Mouse (Mus musculus): ENCODE measurements around the gene Gm5901. TPM values are rescaled to one million over a fixed set of nuclear protein-coding genes. Genes with fewer than 3 reads are reported as not detected.
A peak's percentile ranks its signal among the peaks of the same experiment; 100 is the strongest.
"Not testable (repeated sequence)": the region's sequence is repeated elsewhere in the genome, so short reads cannot be mapped to it uniquely, and the experiment has no call there.

The Gm5901 gene
- total RNA-seq (2021), result not detected

DNA sequence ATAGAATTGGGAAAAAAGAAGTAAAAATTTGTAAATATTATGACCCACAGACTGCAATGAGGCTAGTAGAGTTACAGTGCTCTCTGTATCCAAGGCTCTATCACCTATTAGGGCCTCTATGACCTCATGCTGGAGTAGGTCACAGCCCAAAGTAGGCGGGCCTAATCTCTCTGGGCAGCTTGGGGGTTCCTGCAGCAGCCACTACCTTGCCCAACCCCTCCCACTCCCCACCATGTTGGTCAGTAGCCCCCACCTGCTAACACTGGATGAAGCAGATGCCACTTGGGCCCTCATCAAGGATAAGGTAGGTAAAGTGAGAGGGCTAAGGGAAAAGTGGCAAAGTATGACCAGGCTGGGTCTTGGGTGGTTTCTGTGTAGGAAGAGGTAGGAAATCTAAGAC, at the start of gene Gm5901:
TSS of gene Gm5901 (plus strand) at position 173 of the 400 bp plus-strand sequence.
- DNase-seq, result no peak
- intact Hi-C loops (cut with DNase I), result no loop called here

DNA sequence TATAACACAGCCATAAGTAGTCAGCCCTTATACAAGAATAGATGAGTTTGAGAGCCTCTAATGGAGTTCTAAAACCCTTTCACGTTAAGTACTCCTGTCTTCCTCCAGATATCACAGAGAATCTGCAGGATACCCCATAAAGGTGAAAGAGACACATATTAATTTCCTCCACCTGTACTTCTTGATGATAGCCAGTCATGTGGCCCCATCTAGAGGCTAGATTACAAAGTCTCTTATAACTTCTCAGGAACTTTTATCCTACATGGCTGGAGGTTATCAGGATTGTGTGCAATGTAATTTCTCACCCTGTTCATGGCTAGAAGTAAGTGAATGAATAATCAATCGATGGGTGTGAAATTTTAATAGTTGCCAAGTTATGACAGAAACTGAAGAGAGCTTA, 49.5 kb upstream of the Gm5901 start:
- intact Hi-C loops (cut with DNase I), result loop anchor here (2.0 kb wide), 1 partner anchor 155 kb away; no protein-coding TSS in a partner anchor
- no peak for DNase-seq

DNA sequence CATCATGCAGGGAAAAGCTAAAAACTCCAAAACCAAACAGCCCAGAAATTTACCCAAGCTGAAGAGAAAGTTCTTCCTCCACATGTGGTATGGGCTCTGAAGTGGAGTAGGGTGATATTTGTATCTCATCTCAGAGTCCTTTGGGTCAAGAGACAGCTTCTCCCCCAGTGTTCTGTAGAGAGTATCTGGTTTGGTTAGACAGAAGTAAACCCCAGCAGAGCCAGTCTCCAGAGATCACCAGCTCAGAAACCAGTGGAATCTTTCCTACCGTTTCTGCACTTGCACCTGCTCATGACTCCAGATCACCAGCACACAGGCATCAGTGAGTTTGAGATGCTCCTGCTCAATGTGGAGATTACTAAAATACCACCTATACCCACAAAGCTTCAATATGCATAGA, 40.8 kb upstream of the Gm5901 start, which contains the start of gene Olfr690:
TSS of gene Olfr690 (minus strand) at position 101 of the 400 bp plus-strand sequence.
- no peak for DNase-seq
- intact Hi-C loops (cut with DNase I), result no loop called here

DNA sequence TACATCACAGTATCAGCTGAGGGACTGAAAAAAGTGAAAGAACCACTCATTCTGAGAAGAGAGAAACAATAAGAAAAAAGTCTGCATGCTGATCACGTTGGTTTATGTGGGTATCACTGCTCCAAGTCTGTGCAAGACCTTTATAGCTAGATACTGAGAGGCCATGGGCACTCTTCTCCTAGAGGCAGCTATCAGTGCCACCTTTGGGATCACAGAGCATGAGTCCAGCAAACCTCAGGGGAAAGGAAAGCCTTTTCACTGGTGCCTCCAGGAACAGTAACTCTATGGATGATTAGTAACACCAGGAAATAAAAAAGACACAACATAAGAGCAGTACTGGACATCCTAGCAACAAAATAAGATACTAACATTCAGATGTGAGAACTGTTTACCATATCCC, 32.7 kb upstream of the Gm5901 start, which contains the start of gene Olfr691:
TSS of gene Olfr691 (minus strand) at position 101 of the 400 bp plus-strand sequence.
- intact Hi-C loops (cut with DNase I), result no loop called here
- no peak for DNase-seq

DNA sequence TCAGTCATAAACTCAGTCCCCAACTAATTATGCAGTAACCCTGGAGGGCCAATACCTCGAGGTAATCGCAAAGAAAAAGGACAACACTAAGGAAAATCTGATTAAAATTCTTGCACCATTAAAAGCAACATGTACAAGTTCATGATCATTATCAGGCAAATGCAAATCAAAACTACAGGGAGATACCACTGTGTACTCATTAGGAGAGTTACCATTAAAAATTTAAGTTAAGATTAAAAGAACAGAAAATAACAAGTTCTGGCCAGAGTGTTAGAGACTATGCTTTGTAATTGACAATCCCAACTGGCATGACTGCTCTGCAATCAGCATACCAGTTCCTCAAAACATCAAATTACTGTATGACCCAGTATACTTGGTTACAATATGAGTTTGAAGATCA, 32.1 kb upstream of the Gm5901 start:
- DNase-seq, result no peak
- intact Hi-C loops (cut with DNase I), result no loop called here

DNA sequence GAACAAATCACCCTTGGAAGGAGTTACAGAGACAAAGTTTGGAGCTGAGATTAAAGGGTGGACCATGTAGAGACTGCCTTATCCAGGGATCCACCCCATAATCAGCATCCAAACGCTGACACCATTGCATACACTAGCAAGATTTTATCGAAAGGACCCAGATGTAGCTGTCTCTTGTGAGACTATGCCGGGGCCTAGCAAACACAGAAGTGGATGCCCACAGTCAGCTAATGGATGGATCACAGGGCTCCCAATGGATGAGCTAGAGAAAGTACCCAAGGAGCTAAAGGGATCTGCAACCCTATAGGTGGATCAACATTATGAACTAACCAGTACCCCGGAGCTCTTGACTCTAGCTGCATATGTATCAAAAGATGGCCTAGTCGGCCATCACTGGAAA, 18.8 kb upstream of the Gm5901 start:
- intact Hi-C loops (cut with DNase I); DNase-seq: not testable (repeated sequence)

DNA sequence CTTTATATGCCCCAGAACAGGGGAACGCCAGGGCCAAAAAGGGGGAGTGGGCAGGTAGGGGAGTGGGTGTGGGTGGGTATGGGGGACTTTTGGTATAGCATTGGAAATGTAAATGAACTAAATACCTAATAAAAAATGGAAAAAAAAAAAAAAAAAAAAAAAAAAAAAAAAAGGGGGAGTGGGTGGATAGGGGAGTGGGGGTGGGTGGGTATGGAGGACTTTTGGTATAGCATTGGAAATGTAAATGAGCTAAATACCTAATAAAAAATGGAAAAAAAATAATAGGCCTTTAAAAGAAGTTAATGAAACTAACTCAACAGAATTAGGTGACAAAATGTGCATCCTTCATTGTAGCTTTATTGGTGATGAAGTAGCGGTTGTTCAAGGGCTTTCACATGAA, 18.4 kb upstream of the Gm5901 start:
- DNase-seq; intact Hi-C loops (cut with DNase I): not testable (repeated sequence)

DNA sequence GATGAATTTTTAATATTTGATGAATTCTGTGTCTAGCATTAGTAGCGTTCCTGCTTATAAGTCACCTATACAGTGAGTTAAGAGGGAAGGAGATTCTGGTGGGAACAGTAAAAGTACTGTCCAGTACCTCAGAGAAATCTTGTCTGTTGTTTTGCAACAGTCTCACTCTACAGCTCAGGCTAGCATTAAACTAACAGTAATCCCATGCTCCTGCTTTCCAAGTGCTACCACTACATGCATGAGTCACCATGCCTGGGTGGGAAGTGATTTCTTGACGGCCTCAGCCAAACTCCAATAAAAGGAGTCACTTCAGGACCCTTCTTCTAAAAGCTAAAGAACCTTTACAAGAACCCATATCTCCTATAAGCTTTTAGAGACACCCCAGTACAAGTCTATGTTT, 13.1 kb upstream of the Gm5901 start:
- DNase-seq, result no peak
- intact Hi-C loops (cut with DNase I), result no loop called here

DNA sequence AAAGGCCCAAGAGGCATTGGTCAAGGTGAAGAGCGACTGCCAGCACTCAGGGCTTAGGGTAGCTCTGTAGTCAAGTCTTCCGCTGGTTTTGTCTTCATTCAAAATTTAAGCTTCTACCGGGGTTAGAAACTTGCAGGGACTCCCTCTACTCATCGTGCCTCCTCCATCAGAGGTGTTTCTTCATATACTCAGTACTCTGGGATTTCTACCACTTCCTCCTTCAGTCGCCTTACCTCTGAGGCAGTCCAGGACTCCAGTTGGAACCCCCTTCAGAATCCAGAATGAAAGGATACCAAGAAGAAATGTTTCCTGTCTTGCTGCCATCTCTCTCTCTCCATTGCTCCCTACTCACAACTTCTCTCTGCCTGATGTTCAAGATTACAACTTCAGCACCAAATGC, 7.6 kb upstream of the Gm5901 start:
- no peak for DNase-seq
- intact Hi-C loops (cut with DNase I), result no loop called here

DNA sequence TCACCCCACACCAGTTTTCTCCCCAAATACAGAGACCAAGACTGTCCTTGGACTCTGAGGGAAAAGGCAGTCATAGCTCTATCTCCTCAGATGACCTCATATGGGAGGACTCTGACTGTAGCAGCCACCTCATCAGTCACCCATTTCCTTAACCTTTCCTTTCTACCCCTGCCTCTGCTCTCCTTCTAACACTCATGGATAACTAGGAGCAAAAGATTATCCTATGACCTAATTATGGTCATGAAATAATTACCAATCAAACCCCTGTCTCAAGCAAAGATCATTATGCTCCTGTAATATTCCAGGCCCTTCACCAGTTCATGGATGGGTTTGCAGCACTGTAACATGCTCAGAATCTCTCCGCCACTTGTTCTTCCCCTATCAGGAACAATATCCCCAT, 6.9 kb upstream of the Gm5901 start, which contains the start of gene Olfr692:
TSS of gene Olfr692 (plus strand) at position 301 of the 400 bp plus-strand sequence.
- no peak for DNase-seq
- intact Hi-C loops (cut with DNase I), result no loop called here

DNA sequence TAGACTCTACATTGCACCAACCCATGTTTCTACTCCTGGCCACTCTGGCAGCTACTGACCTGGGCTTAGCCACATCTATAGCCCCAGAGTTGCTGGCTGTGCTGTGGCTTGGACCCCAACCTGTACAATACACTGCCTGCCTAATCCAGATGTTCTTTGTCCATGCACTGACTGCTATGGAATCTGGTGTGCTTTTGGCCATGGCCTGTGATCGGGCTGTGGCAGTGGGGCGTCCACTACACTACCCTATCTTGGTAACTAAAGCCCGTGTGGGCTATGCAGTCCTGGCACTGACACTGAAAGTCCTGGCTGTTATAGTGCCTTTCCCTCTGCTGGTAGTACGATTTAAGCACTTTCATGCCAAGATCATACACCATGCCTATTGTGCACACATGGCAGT, 6.3 kb upstream of the Gm5901 start:
- intact Hi-C loops (cut with DNase I), result no loop called here
- no peak for DNase-seq

DNA sequence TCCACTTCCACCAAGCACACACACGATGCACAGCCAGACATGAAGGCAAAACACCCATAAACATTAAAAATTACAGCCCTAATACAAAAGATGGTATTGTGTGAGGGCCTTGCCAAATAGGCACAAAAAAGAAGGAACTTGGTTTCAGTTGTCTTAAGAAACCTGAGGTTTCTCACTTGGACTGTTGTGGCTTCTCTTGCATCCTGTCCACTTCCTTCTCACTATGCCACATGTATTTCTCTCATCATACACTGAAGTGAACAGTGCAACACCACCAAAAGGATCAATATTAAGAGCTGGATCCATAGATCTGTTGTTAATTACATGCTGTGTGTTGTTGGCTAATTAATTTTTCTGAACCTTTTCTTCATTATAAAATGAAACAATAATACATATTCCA, 1.9 kb upstream of the Gm5901 start:
- DNase-seq, result no peak
- intact Hi-C loops (cut with DNase I), result no loop called here

DNA sequence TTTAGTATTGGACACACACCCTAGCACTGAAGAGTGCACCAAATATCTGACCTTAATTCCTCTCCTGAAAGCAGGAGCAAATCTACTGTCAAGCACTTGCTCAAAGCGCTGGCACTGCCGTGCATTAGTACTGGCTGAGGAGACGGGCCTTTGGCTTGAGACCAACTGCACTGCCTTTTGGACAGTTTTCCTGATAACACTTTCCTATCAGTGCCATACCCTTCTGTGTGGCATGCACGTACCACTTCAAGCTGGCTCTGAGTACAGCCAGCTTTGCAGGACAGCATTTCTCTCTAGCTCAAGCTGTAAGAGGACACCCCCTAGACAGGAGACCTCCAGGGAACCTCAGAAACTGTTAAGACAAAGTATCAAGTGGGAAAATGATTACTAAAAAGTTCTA, 1.3 kb upstream of the Gm5901 start:
- intact Hi-C loops (cut with DNase I), result no loop called here
- DNase-seq, result peak; percentile 70 to 77

DNA sequence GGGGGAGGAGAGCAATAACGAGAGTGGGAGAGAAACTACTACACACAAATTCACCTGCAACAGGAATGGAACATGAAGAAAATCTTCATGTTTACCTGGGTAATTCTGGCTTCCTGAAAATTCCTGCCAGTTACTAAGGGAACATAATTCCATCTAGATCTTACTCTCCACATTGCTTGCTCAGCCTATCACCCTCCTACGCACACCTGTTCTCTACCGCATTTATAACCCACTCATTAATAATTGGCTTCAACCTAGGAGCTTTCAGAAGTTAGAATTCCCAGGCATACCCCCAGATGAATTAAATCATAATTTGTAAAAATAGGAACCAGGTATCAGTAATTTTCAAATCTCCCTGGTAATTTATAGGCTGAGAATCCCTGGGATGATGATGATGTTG, 862 bp upstream of the Gm5901 start:
- no peak for DNase-seq
- intact Hi-C loops (cut with DNase I), result no loop called here

DNA sequence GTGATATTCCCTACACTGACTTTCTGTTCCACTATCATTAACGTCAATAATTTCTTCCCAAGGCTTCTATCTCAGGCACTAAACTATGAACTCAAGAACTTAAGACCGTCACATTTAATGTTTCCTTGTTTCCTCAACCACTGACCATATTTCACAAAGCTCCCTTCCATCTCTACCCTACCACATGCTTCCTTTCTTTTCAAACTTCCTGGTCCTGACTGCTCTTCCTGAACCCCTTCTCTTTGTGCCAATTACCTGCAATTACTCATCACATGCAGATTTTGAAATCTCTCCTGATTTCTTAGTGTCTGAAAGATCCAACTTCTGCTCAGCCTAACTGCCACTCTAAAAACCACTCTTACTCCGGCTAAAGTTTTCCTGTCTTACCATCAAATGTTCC, 5.5 kb downstream of the Gm5901 start:
- DNase-seq, result no peak
- intact Hi-C loops (cut with DNase I), result no loop called here

DNA sequence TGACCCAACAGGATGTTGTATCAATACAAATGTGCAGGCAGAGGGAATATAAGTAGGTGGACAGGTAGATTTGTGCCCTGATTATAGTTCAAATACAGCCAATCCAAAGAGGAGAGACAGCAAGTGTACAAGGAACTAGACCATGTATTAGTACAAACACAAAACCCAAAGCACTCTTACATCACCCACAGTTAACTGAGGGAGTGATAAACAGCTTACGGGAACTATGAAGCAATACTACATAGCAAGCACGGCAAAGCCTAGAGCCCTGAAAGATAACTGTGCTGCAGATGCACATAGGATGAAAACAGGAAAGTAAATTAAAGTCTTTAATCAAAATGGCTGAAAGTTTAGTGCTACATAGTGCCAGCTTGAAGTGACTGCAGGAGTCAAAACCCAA, 12.9 kb downstream of the Gm5901 start:
- no peak for DNase-seq
- intact Hi-C loops (cut with DNase I), result no loop called here

DNA sequence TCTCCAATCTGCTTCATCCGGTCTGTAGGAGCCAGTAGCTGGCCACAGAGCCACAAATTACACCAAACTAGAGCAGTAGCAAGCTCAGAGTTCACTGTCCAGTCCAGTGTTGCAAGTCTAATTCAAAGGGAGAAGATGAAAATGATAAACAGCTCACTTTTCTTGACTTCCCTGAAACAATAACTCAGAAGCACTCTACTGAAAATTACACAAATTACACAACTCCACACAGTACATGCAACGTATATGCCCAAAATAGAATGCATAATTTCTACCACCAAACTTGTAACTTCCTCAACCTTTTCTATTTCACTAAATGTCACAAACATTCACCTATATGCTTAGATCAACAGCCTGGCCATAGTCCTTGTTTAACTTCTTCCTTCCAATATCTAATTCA, 15.4 kb downstream of the Gm5901 start:
- DNase-seq, result no peak
- intact Hi-C loops (cut with DNase I), result loop anchor here (10.0 kb wide), 1 partner anchor 425 kb away; the partner anchor contains the start of gene Mrpl17

DNA sequence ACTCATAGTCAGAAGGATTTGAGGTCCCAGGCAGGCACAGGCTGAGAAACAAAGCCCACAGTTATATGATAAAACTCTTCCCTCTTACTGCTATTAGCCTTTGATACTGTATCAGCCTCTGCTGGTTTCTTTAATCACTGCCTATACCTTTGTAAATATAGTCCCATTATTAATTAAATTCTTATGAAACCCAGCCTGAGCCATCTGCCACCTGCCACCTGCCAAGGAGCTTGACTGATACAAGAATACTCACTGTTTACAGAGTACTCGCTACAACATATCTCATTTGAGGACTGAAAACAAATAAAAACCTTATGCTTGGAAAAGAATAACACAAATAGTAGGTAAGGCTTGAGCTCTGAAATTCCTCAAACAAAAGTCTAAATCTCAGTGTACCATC, 19.8 kb downstream of the Gm5901 start:
- intact Hi-C loops (cut with DNase I), result loop anchor here (10.0 kb wide), 1 partner anchor 420 kb away; the partner anchor contains the start of gene Mrpl17
- no peak for DNase-seq

DNA sequence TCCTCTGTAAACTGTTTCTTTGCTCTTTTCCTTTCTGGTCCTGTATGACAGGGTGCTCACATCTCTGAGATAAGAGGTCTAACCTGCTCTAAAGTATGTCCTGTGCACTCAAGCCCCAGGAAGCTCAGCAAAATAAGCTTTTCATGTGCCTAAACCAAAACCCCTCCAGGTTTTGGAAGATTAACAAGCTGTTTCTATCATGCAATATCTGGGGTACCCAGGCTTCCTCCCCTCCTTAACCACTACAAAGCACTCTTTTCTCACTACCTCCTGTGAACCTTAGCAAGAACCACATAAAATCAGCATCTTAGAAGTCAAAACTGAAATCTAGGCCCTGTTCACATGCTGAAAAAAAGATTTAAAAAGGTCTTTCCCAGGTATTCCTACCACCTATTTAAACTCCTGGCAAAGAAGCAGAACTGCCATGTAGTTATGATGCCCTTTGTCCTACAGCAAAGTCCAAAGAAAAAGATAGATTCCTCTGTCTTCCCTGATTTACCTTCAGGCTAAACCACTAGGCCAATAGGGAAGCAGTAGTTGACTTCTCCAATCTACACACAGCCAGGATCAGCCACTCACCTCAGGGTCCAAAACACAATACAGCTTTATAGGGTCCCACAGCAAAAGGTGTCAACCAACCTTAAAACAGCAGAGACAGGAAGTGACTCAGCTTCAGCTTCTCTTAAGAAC, 20.4 kb downstream of the Gm5901 start:
- no peak for DNase-seq
- intact Hi-C loops (cut with DNase I), result loop anchor here (10.0 kb wide), 1 partner anchor 420 kb away; the partner anchor contains the start of gene Mrpl17

DNA sequence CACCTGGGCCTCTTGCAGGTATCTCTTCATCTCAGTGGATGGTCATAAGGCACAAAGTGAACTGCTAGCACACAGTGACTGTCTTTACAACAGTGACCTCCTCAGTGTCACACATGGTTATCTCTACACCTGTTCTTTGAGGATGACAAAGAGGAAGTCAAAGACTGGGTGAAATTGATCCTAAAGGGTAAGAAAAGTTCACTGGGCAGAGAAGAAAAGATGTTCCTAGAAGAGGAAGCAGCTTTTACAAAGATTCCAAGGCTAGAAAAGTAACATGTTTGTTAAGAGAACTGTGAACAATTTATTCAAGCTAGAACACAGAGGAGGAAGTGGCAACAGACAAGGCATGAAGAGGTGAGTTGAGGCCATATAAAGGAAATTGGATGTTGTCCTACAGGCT, 21.3 kb downstream of the Gm5901 start:
- intact Hi-C loops (cut with DNase I), result loop anchor here (10.0 kb wide), 1 partner anchor 419 kb away; the partner anchor contains the start of gene Mrpl17
- no peak for DNase-seq

DNA sequence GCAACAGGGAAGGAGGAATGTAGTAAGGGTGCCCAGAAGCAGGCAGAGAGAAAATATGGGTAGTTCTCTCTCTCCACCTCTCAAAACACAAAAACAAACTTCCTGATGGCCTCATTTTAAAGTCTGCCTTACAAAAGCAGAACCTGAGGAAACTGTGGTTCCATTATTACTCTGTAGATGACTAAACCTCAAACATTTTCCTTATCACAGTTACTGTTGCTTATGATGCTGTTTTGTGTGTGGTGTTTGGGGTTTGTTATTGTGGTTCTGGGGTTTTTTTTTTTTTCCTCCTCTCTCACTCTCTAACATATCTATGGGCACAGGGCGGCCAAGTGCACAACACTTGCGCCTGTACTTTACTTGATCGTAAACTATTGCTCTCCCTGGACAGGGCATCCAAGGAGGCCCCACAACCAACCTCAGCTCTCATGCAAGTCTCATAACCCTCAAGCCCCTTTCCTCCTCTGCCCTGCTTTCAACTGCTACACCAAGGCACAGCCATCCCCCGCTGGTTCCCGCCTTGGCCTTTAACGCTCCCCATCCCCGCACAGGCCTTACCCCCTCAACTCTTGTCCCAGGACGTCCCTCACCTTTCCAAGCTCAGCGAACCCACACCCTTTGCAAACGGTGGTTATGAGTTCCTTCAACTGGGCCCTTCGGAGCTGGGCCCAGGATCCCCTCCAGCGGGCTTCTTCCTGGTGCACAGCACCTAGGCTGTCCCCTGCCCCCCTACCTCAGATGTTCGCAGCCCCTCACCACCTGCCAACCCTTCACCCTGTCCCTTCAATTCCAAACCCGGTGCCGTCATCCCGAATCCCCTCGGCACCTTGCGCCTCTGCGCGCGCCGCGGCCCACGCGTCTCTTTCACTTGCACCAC, 24.5 kb downstream of the Gm5901 start:
- intact Hi-C loops (cut with DNase I), result loop anchor here (10.0 kb wide), 1 partner anchor 416 kb away; the partner anchor contains the start of gene Mrpl17
- peak in 1 of 2 experiments; percentile 7 for DNase-seq
